Mouse (Mus musculus): ENCODE measurements at regions not wholly inside any gene's neighbourhood (a gene's known extent, or its start where the extent isn't known, plus 50 kb on each side); places are given as distances from the start of the nearest gene placed in this dataset.

- DNase-seq (ENCODE audit: low read depth, low spot score): no peak
Observed at GRCm38 (mm10) chr9:32049546-32049945, 66.4 kb upstream of the Arhgap32 start.

DNA sequence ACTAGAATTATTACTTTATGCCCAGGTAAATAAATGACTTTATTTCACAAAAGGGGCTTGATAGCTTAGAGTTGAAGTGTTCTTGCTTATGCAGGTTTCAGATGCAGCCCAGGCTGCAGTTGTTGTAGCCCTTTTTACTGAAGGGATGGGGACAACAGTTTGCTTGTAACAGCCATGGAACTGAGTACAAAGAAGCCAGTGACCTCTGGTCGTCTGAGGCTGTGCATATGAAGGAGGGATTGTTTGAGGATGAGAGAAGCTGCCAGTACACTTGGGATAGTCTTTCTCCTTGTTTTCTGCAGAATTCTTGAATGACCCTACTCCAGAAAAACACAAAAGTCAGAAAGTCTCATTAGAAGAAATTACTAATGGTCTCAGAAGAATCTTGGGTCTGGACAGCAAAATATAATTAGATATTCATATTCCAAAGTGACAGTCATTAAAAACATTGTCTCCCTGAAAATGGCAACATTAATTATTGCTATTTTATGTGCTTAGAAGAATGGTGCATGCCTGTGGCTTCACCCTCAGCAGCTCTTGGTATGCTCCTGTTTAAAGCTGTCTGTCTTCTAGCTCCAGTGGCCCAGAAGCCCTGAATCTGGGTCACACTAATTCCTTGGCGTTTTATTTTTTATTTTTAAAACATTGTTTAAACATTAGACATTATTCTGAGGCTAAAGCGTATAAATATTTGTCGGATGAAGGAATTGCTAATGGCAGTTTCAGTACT is 61.9 kb upstream of the Arhgap32 start:
- no peak for DNase-seq (ENCODE audit: low read depth, low spot score)

DNA sequence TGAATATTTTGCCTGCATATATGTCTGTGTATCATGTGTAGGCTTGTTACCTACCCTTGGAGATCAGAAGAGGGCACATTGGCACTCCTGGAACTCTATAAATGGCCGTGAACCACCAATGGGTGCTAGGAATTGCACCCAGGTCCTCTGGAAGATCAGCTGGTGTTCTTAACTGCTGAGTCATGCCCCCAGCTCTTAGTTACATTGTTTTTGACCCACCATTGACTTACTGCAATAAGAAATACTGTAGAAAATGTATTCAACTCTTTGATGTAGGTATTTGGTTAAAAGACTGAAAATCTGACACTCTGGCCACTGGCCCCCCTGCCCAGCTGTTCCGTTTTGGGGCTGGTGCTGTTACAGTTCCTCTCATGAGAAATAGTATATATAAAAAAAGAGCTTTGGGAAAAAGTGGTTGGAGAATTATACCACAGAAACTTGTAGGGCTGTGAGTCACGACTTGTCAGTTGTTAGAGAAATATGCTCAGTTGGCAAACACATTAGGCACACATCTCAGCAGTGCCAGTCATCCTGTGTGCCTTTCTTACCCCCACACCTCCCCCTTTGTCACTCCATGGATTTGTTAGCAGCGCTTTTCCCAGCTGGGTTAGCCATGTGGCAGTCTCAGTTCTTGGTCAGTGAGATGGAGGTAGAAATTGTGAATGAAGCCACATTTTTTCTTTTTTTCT is 58.4 kb upstream of the Arhgap32 start:
- DNase-seq (ENCODE audit: low read depth, low spot score): no peak

DNA sequence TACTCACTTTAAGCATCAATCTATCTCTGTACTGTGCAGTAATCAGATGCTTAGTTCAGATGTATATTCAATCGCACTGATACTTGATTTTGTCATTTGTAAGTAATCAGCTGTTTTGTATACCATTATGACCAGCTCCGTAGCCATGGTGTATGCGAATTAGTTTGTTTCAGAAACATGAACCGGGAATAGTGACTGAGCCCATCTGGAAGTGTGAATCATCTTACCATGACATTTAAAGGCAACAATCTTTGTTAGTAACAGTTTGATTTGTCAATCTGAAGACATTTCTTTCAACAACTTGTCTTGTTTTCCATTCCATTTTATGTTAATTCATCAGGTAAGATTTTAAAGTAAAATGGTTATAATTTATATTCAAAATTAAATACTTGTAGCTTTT is 53.2 kb upstream of the Arhgap32 start:
- DNase-seq (ENCODE audit: low read depth, low spot score): no peak

DNA sequence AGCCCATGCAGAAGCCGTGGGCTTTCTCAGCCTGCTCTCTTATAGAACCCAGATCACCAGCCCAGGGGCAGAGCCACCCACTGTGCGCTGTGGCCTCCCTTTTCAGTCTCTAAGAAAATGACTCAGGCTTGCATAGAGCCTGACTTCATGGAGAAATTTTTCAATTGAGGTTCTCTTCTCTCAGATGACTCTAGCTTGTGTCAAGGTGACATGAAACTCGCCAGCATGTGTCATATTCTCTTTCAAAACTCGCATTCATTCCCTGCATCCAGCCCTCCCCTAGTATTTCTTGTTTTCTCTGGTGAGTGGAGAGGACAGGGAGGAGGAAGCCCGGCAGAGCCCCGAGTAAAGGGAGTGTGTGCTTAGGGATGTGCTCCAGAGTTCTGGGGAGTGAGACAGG is 52.4 kb upstream of the Arhgap32 start:
- no peak for DNase-seq (ENCODE audit: low read depth, low spot score)

DNA sequence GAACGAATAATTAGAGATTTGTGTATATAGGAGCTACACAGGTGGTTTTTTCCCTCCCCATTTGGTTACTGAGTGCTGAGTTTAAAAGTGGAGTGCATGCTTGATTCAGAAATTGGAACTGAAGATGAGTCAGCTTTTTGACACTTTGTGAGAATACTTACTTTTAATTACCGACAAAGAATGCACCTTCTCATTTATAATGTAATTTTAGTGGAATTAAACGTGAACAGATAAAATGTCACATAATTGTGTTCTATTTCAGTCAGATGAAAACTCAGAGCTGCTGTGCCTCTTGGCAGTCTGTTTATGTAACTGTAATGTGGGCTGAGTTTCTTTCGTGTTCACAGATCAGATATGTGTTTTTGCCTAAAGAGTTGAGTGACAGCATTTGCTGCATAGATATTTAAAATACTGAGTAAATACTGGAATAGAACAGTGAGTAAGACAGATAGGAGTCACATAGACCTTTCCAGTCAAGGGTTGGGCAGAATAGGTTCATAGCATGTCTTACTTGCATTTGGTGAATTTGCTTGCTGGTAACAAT is 51.9 kb upstream of the Arhgap32 start:
- DNase-seq (ENCODE audit: low read depth, low spot score): no peak
